Mouse (Mus musculus): ENCODE data around the gene Bcl2. TPM values are rescaled to one million over a fixed set of nuclear protein-coding genes. Genes with fewer than 3 reads are reported as not detected.

Bcl2 gene
- total and polyA plus RNA-seq, 3 experiments, result 30.9 to 87.0 (median 38.8) TPM

DNA sequence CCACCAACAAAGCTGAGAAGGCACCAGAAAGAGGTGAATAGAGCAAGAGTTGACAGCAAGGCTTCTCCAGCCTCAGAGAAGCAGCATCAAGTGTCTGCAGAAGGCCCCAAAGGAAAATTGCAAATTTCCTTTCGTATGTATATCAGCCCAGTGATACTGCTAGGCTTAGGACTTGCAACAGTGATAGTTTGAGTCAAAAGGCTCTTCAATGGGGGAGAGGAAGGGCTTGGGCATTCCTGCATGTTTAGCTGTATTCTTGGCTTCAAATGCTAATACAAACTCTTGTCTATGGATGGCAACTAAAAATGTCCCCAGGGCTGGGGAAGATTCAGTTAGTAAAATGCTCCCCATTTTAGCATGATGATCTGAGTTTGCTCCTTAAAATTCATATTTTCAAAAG is 149.6 kb downstream of the Bcl2 start:
- Histone ChIP-seq H3K27me3 (ENCODE audit: control insufficient read depth in 1 of 2, insufficient read depth in 2 of 2, low read length in 2 of 2) (no peaks in the 10 kb centered on the region; a peak in 1 of 4 replicates), H3K79me2 (ENCODE audit: control insufficient read depth, insufficient read depth, low read length, poor library complexity) (no peaks in the 10 kb centered on the region), H3K4me3 (ENCODE audit: control insufficient read depth in 1 of 2, insufficient read depth in 1 of 2, low read depth in 2 of 2, low read length in 2 of 2) (no peak overlapping the region), H3K36me3 (ENCODE audit: control insufficient read depth in 1 of 2, insufficient read depth in 2 of 2, low read length in 2 of 2) (no peaks in the 10 kb centered on the region), H3K9ac (ENCODE audit: control insufficient read depth, low read depth, low read length, poor library complexity, severe bottlenecking) (no peak overlapping the region), H3K27ac (ENCODE audit: control insufficient read depth, low read depth, low read length) (no peak overlapping the region), H3K4me1 (ENCODE audit: control insufficient read depth in 1 of 2, insufficient read depth in 2 of 2, low read length in 2 of 2) (no peaks in the 10 kb centered on the region), H3K9me3 (replicated peaks; ENCODE audit: insufficient read depth, low read length) (no peaks in the 10 kb centered on the region)
- no peak for DNase-seq (ENCODE audit: low read depth, low spot score)
- TF ChIP-seq ZMIZ1 (IDR thresholded peaks at IDR 0.05; ENCODE audit: low read depth, low read length) (no peak), MAFK (IDR thresholded peaks at IDR 0.05; ENCODE audit: borderline replicate concordance, low read depth, low read length) (no peak), RAD21 (IDR thresholded peaks at IDR 0.05; ENCODE audit: low read depth, low read length) (no peak), ETS1 (IDR thresholded peaks at IDR 0.05; ENCODE audit: low read depth, low read length) (no peak), MEF2A (IDR thresholded peaks at IDR 0.05; ENCODE audit: extremely low read depth, insufficient replicate concordance, low read depth, low read length, poor library complexity, severe bottlenecking) (no peak), TCF12 (IDR thresholded peaks at IDR 0.05; ENCODE audit: low read depth, low read length) (no peak), USF1 (IDR thresholded peaks at IDR 0.05; ENCODE audit: low read depth, low read length) (no peak), TBP (IDR thresholded peaks at IDR 0.05; ENCODE audit: low read depth, low read length) (no peak), GATA1 (IDR thresholded peaks at IDR 0.05; ENCODE audit: low read depth, low read length) (no peak), MYC (IDR thresholded peaks at IDR 0.05; ENCODE audit: low read depth, low read length) (no peak), USF2 (IDR thresholded peaks at IDR 0.05; ENCODE audit: borderline replicate concordance in 1 of 2, insufficient read depth in 1 of 2, low read depth in 1 of 2, low read length in 2 of 2) (no peak), RCOR1 (IDR thresholded peaks at IDR 0.05; ENCODE audit: low read depth, low read length) (no peak), POLR2AphosphoS5 (IDR thresholded peaks at IDR 0.05; ENCODE audit: borderline replicate concordance, low read depth, low read length) (no peak), GABPA (IDR thresholded peaks at IDR 0.05; ENCODE audit: low read depth, low read length) (no peak), CHD1 (IDR thresholded peaks at IDR 0.05; ENCODE audit: low read depth, low read length) (no peak), MYB (IDR thresholded peaks at IDR 0.05; ENCODE audit: low read depth, low read length) (no peak), MXI1 (IDR thresholded peaks at IDR 0.05; ENCODE audit: low read depth, low read length) (no peak)

DNA sequence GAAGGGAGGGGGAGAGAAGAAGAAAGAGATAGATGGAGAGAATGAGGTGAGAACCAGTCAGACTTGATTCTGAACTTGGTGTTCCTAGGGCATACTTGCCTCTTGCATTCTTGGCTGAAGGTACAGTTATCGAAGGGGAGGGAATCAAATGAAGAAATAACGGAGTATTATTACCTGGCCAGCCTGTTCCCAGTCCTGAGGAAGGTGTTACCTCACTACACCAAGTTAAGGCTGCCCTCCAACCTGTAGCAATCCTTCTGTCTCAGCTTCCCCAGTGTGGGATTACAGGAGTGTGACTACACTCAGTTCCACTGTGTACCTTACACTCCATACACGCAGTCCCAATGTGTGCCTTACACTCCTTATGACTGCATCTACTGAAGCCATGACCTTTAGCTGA is 151.3 kb downstream of the Bcl2 start:
- no peak overlapping the region for H3K27ac ChIP-seq (ENCODE audit: control insufficient read depth, low read depth, low read length)

More for the DNA sequence above, 151.3 kb downstream of the Bcl2 start:
- no peak overlapping the region for H3K4me3 ChIP-seq (ENCODE audit: control insufficient read depth in 1 of 2, insufficient read depth in 1 of 2, low read depth in 2 of 2, low read length in 2 of 2)
- H3K27me3 ChIP-seq (ENCODE audit: control insufficient read depth in 1 of 2, insufficient read depth in 2 of 2, low read length in 2 of 2), result no peaks in the 10 kb centered on the region; a peak in 1 of 4 replicates
- H3K36me3 ChIP-seq (ENCODE audit: control insufficient read depth in 1 of 2, insufficient read depth in 2 of 2, low read length in 2 of 2), result no peaks in the 10 kb centered on the region
- DNase-seq (ENCODE audit: low read depth, low spot score), result no peak
- TF ChIP-seq MAFK (IDR thresholded peaks at IDR 0.05; ENCODE audit: borderline replicate concordance, low read depth, low read length), result no peak
- TF ChIP-seq CHD1 (IDR thresholded peaks at IDR 0.05; ENCODE audit: low read depth, low read length), result no peak
- TF ChIP-seq POLR2A (IDR thresholded peaks at IDR 0.05; ENCODE audit: control insufficient read depth in 1 of 2, insufficient read depth in 1 of 2, low read depth in 1 of 2, low read length in 2 of 2, poor library complexity in 1 of 2), result no peak
- TF ChIP-seq SMC3 (IDR thresholded peaks at IDR 0.05; ENCODE audit: low read depth, low read length), result no peak
- TF ChIP-seq ETS1 (IDR thresholded peaks at IDR 0.05; ENCODE audit: low read depth, low read length), result no peak
- no peaks in the 10 kb centered on the region for H3K9me3 ChIP-seq (replicated peaks; ENCODE audit: insufficient read depth, low read length)
- no peaks in the 10 kb centered on the region for H3K4me1 ChIP-seq (ENCODE audit: control insufficient read depth in 1 of 2, insufficient read depth in 2 of 2, low read length in 2 of 2)
- no peaks in the 10 kb centered on the region for H3K79me2 ChIP-seq (ENCODE audit: control insufficient read depth, insufficient read depth, low read length, poor library complexity)
- no peak overlapping the region for H3K9ac ChIP-seq (ENCODE audit: control insufficient read depth, low read depth, low read length, poor library complexity, severe bottlenecking)
